Mouse (Mus musculus) small intestine, adult 2 months (tissue): ENCODE measurements around the gene Zic2. TPM values are rescaled to one million over a fixed set of nuclear protein-coding genes. Genes with fewer than 3 reads are reported as not detected.

ENCODE experiments used
- H3K27ac ChIP-seq: fragments of 200-500 bp; 2 replicates; pipeline ENCODE4 v1.5.1; 2012; ENCODE audit warnings: low read depth, low read length, control low read depth, inconsistent platforms; ENCODE audit not compliant: insufficient read depth
- H3K27me3 ChIP-seq: fragments of 200-500 bp; 2 replicates; pipeline ENCODE4 v1.6.1; 2012; ENCODE audit warnings: mild to moderate bottlenecking, moderate library complexity, low read length, inconsistent platforms; ENCODE audit not compliant: control insufficient read depth, insufficient read depth
- H3K36me3 ChIP-seq: fragments of 200-500 bp; 2 replicates; pipeline ENCODE4 v1.6.1; 2012; ENCODE audit warnings: mild to moderate bottlenecking, low read length, control low read depth, inconsistent platforms; ENCODE audit not compliant: control insufficient read depth, insufficient read depth
- H3K4me1 ChIP-seq: fragments of 200-500 bp; 2 replicates; pipeline ENCODE4 v1.6.1; 2012; ENCODE audit warnings: low read length, inconsistent platforms, mixed read lengths; ENCODE audit not compliant: control insufficient read depth, insufficient read depth, insufficient read length
- H3K4me3 ChIP-seq: fragments of 200-500 bp; 2 replicates; pipeline ENCODE4 v1.5.1; 2012; ENCODE audit warnings: low read depth, mild to moderate bottlenecking, control low read depth, inconsistent platforms, low read length, moderate library complexity
- CTCF ChIP-seq: fragments of 200-500 bp; IDR thresholded peaks from 2 replicates; pipeline ENCODE4 v1.5.1; 2012; ENCODE audit warnings: low read depth, mild to moderate bottlenecking, control low read depth, inconsistent platforms, low read length, moderate library complexity, mixed read lengths; ENCODE audit not compliant: insufficient replicate concordance, insufficient read length; ENCODE audit errors: extremely low read depth
- POLR2A ChIP-seq: fragments of 200-500 bp; IDR thresholded peaks from 2 replicates; pipeline ENCODE4 v1.6.1; 2012; ENCODE audit warnings: low read depth, mild to moderate bottlenecking, control low read depth, inconsistent platforms, low read length, moderate library complexity
- WGBS: fragments of 180-500 bp; shearing (Covaris S2); methylation state at CpG from one replicate; pipeline ENCODE4 v1.1.7; 2018; 5-methylcytosine and 5-hydroxymethylcytosine counted together
- polyA plus RNA-seq: library from polyadenylated mRNA; depleted of rRNA; stranded (reverse); fragments of >200 nt; gene quantifications from 2 replicates; pipeline ENCODE4 v1.2.3, GENCODE M21; 2012; rRNA removed

The Zic2 gene
- polyA plus RNA-seq: not detected in 2 replicates

DNA sequence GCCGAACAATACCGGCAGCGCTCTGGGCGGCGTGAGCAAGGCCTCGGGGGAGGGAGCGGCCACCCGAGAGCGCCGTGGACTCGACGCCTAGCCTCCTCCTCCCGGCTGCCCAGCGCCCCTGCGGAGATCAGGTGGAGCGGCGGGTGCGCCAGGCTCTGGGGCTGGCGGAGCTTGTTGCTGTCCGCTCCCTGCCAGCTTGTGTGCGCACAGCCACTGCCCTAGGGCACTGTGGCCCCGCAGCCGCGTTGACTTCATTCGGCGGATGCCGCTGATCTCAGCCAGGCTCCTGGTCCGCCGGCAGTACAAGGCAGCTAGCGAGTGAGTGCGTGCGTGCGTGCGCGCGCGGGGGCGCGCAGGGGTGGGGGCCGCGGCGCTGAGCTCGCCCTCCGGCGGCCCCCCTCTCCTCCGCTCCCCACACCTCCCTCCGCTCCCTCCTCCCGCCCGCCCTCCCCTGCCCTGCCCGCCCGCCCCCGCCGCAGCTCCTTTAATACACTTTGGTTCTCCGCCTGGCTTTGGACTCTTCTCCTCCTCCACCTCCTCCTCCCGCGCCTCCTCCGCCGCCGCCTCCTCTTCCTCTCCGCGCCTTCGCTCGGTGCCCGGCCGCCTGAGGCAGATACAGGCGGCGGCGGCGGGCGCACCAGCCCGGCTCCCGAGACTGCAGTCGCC is at the start of gene Zic2:
Gene Zic2 (plus strand): TSS at position 545 of the 666 bp plus-strand sequence.
- peak within 1 kb of the TSS; percentile 52 for H3K4me3 ChIP-seq
- 1% methylated on average over 64 of the region's 73 CpGs for WGBS
- no peak within 1 kb of the TSS for H3K27ac ChIP-seq
- H3K27me3 ChIP-seq: peaks cover 82% of the 10 kb centered on the region
- H3K36me3 ChIP-seq: no peaks in the 10 kb centered on the region
- TF ChIP-seq POLR2A (no peak), CTCF (no peak)
- peaks cover 9% of the 10 kb centered on the region for H3K4me1 ChIP-seq

DNA sequence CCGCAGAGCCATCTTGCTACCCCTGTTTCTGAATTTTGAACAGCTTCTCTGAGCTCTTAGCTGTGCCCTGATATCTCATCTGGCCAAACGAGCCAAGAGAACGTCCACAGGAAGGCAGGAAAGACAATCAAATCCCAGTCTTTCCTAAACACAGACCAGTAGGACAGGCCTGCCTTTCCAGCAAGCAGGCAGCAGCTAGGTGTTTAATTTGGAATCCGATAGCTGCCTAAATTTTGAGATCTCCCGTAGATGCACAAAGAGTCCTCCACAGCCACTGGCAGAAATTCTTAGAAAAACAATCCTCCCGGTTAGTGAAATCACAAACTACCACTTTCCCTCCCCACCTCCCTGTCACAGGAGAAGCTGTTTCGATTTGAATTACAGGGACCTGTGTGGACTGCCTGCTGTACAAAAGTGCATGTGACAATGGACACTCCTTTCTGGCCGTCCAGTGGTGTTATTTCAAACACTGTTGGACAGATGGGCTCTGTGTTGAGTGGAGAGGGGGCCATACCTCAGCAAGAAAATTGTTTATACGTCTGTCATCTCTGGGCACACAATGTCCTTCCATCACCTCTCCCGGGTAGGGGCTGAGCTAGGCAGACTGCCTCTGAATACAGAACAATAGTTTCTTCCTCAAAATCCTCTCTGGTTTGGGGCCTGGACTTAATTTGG is 48.6 kb upstream of the Zic2 start:
- TF ChIP-seq CTCF: no peak
- TF ChIP-seq POLR2A: no peak
- Histone ChIP-seq H3K4me1 (no peaks in the 10 kb centered on the region), H3K27ac (no peak overlapping the region), H3K36me3 (no peaks in the 10 kb centered on the region), H3K27me3 (no peaks in the 10 kb centered on the region), H3K4me3 (no peak overlapping the region)
- 41% methylated on average over 10 of the region's 10 CpGs for WGBS

- no peaks in the 10 kb centered on the region for H3K4me1 ChIP-seq
- H3K36me3 ChIP-seq: no peaks in the 10 kb centered on the region
- H3K4me3 ChIP-seq: no peak overlapping the region
- WGBS: 50% methylated on average over 8 of the region's 8 CpGs
- no peak for TF ChIP-seq CTCF
- TF ChIP-seq POLR2A: no peak
- no peak overlapping the region for H3K27ac ChIP-seq
- no peaks in the 10 kb centered on the region for H3K27me3 ChIP-seq
Measured at GRCm38 (mm10) chr14:122427204-122427560, 48.1 kb upstream of the Zic2 start.

GRCm38 (mm10) chr14:122427654-122428053 is 47.6 kb upstream of the Zic2 start:
- H3K27ac ChIP-seq: no peak overlapping the region
- no peaks in the 10 kb centered on the region for H3K36me3 ChIP-seq
- TF ChIP-seq POLR2A (no peak), CTCF (no peak)
- H3K4me1 ChIP-seq: no peaks in the 10 kb centered on the region
- no peak overlapping the region for H3K4me3 ChIP-seq
- no peaks in the 10 kb centered on the region for H3K27me3 ChIP-seq
- 70% methylated on average over 3 of the region's 3 CpGs for WGBS

DNA sequence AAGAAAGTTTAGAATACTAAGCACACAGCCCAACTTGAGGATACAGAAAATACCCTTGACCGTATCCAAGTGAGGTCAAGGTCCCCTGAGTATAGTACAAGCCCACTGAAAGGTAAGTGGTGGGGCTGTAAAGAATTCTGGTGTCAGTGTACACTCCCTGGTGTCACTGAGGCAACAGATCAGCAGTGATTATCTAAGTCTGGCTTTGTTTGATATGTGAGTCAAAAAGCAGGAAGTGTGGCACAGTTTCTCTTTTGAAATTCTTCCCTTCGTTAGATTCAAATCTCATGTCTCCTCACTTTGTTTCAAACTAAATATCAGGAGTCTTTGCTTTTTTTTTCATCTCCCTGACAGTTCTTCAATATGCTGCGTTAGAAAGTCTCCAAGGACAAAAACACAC is 42.7 kb upstream of the Zic2 start:
- H3K27ac ChIP-seq: no peak overlapping the region
- no peaks in the 10 kb centered on the region for H3K36me3 ChIP-seq
- TF ChIP-seq POLR2A (no peak), CTCF (no peak)

GRCm38 (mm10) chr14:122434039-122434438 is 41.2 kb upstream of the Zic2 start:
- TF ChIP-seq POLR2A: no peak
- no peak for TF ChIP-seq CTCF
- H3K27me3 ChIP-seq: no peaks in the 10 kb centered on the region
- no peak overlapping the region for H3K27ac ChIP-seq
- WGBS: 85% methylated on average over 10 of the region's 10 CpGs
- no peaks in the 10 kb centered on the region for H3K36me3 ChIP-seq
- no peak overlapping the region for H3K4me3 ChIP-seq
- no peaks in the 10 kb centered on the region for H3K4me1 ChIP-seq

More for the DNA sequence above, 42.7 kb upstream of the Zic2 start:
- WGBS: 32% methylated on average over 3 of the region's 3 CpGs
- Histone ChIP-seq H3K4me1 (no peaks in the 10 kb centered on the region), H3K27me3 (no peaks in the 10 kb centered on the region), H3K4me3 (no peak overlapping the region)

GRCm38 (mm10) chr14:122436850-122437249 is 38.4 kb upstream of the Zic2 start:
- H3K27me3 ChIP-seq: no peaks in the 10 kb centered on the region; the same call in 1 of the 2 replicates
- 82% methylated on average over 10 of the region's 10 CpGs for WGBS
- H3K36me3 ChIP-seq: no peaks in the 10 kb centered on the region
- H3K4me3 ChIP-seq: no peak overlapping the region
- TF ChIP-seq POLR2A (no peak), CTCF (no peak)
- no peaks in the 10 kb centered on the region for H3K4me1 ChIP-seq
- H3K27ac ChIP-seq: no peak overlapping the region
